Mouse (Mus musculus): ENCODE measurements at regions not wholly inside any gene's neighbourhood (a gene's known extent, or its start where the extent isn't known, plus 50 kb on each side); places are given as distances from the start of the nearest gene placed in this dataset.

- no peak for DNase-seq (ENCODE audit: extremely low read depth, insufficient read length, low spot score)
These were observed 68.9 kb downstream of the Tbx3 start for GRCm38 (mm10) chr5:119739386-119739785.

- DNase-seq (ENCODE audit: extremely low read depth, insufficient read length, low spot score) = peak; percentile 18
These were observed 70.6 kb downstream of the Tbx3 start for GRCm38 (mm10) chr5:119741116-119741515.

- no peak for DNase-seq (ENCODE audit: extremely low read depth, insufficient read length, low spot score)
These were observed 73.3 kb downstream of the Tbx3 start for GRCm38 (mm10) chr5:119743733-119744132.

GRCm38 (mm10) chr5:119747038-119747437 lies 76.6 kb downstream of the Tbx3 start:
- DNase-seq (ENCODE audit: extremely low read depth, insufficient read length, low spot score) = no peak

- DNase-seq (ENCODE audit: extremely low read depth, insufficient read length, low spot score) = no peak
These were observed 78.2 kb downstream of the Tbx3 start for GRCm38 (mm10) chr5:119748667-119749066.

- DNase-seq (ENCODE audit: extremely low read depth, insufficient read length, low spot score) = no peak
These were observed 78.7 kb downstream of the Tbx3 start for GRCm38 (mm10) chr5:119749153-119749552.

GRCm38 (mm10) chr5:119755782-119756181 lies 76.7 kb upstream of the Tbx5 start:
- no peak for DNase-seq (ENCODE audit: extremely low read depth, insufficient read length, low spot score)

GRCm38 (mm10) chr5:119758880-119759279 lies 73.6 kb upstream of the Tbx5 start:
- no peak for DNase-seq (ENCODE audit: extremely low read depth, insufficient read length, low spot score)

GRCm38 (mm10) chr5:119762102-119762501 lies 70.4 kb upstream of the Tbx5 start:
- no peak for DNase-seq (ENCODE audit: extremely low read depth, insufficient read length, low spot score)

- no peak for DNase-seq (ENCODE audit: extremely low read depth, insufficient read length, low spot score)
These were observed 69.1 kb upstream of the Tbx5 start for GRCm38 (mm10) chr5:119763337-119763736.

GRCm38 (mm10) chr5:119766372-119766771 lies 66.1 kb upstream of the Tbx5 start:
- DNase-seq (ENCODE audit: extremely low read depth, insufficient read length, low spot score) = no peak

GRCm38 (mm10) chr5:119770951-119771350 lies 61.5 kb upstream of the Tbx5 start:
- no peak for DNase-seq (ENCODE audit: extremely low read depth, insufficient read length, low spot score)

GRCm38 (mm10) chr5:119776106-119776887 lies 56.2 kb upstream of the Tbx5 start:
- DNase-seq (ENCODE audit: extremely low read depth, insufficient read length, low spot score) = no peak

- DNase-seq (ENCODE audit: extremely low read depth, insufficient read length, low spot score) = no peak
These were observed 54.6 kb upstream of the Tbx5 start for GRCm38 (mm10) chr5:119777836-119778235.

GRCm38 (mm10) chr5:119781375-119781774 lies 51.1 kb upstream of the Tbx5 start:
- DNase-seq (ENCODE audit: extremely low read depth, insufficient read length, low spot score) = no peak

Data from 3134 (cell line).